Mouse (Mus musculus): ENCODE results near the gene Nlrc4. TPM values are rescaled to one million over a fixed set of nuclear protein-coding genes. Genes with fewer than 3 reads are reported as not detected.

Gene Nlrc4
- polyA plus RNA-seq, 1 experiment from 2014 or later, result 0.15 TPM

GRCm38 (mm10) chr17:74463510-74463909 lies 4.6 kb upstream of the Nlrc4 start:
- Histone ChIP-seq H3K27ac (ENCODE audit: poor library complexity, severe bottlenecking) (no peak overlapping the region), H3K36me3 (no peaks in the 10 kb centered on the region), H3K4me3 (no peak overlapping the region), H3K4me1 (replicated peaks) (no peaks in the 10 kb centered on the region), H3K27me3 (replicated peaks) (no peaks in the 10 kb centered on the region), H3K9me3 (replicated peaks) (no peaks in the 10 kb centered on the region), H3K9ac (no peak overlapping the region), H3K4me2 (no peak overlapping the region)
- ATAC-seq (ENCODE audit: insufficient number of reproducible peaks, low FRiP score), result no peak

- H3K9me3 ChIP-seq (replicated peaks), result no peaks in the 10 kb centered on the region
- no peak overlapping the region for H3K9ac ChIP-seq
- no peaks in the 10 kb centered on the region for H3K4me1 ChIP-seq (replicated peaks)
- no peak overlapping the region for H3K4me3 ChIP-seq
- no peak overlapping the region for H3K4me2 ChIP-seq
- ATAC-seq (ENCODE audit: insufficient number of reproducible peaks, low FRiP score), result no peak
- 61% methylated on average over 10 of the region's 10 CpGs for WGBS
- no peak overlapping the region for H3K27ac ChIP-seq (ENCODE audit: poor library complexity, severe bottlenecking)
- H3K27me3 ChIP-seq (replicated peaks), result no peaks in the 10 kb centered on the region
- no peaks in the 10 kb centered on the region for H3K36me3 ChIP-seq
These were observed 817 bp downstream of the Nlrc4 start for GRCm38 (mm10) chr17:74457972-74458677.

- no peaks in the 10 kb centered on the region for H3K4me1 ChIP-seq (replicated peaks)
- no peak for ATAC-seq (ENCODE audit: insufficient number of reproducible peaks, low FRiP score)
- no peak overlapping the region for H3K4me2 ChIP-seq
- no peak overlapping the region for H3K4me3 ChIP-seq
- H3K9ac ChIP-seq, result no peak overlapping the region
- WGBS, result 91% methylated on average over 5 of the region's 5 CpGs
- no peaks in the 10 kb centered on the region for H3K27me3 ChIP-seq (replicated peaks)
- H3K36me3 ChIP-seq, result no peaks in the 10 kb centered on the region
- no peaks in the 10 kb centered on the region for H3K9me3 ChIP-seq (replicated peaks)
- no peak overlapping the region for H3K27ac ChIP-seq (ENCODE audit: poor library complexity, severe bottlenecking)
These were observed 2.1 kb downstream of the Nlrc4 start for GRCm38 (mm10) chr17:74456825-74457224.

GRCm38 (mm10) chr17:74455426-74455825 lies 3.5 kb downstream of the Nlrc4 start:
- H3K36me3 ChIP-seq, result no peaks in the 10 kb centered on the region
- 79% methylated on average over 4 of the region's 4 CpGs for WGBS
- no peaks in the 10 kb centered on the region for H3K27me3 ChIP-seq (replicated peaks)
- H3K9ac ChIP-seq, result no peak overlapping the region
- H3K4me1 ChIP-seq (replicated peaks), result no peaks in the 10 kb centered on the region
- H3K9me3 ChIP-seq (replicated peaks), result no peaks in the 10 kb centered on the region
- no peak overlapping the region for H3K27ac ChIP-seq (ENCODE audit: poor library complexity, severe bottlenecking)
- no peak overlapping the region for H3K4me3 ChIP-seq
- H3K4me2 ChIP-seq, result no peak overlapping the region
- no peak for ATAC-seq (ENCODE audit: insufficient number of reproducible peaks, low FRiP score)

GRCm38 (mm10) chr17:74454660-74455059 lies 4.3 kb downstream of the Nlrc4 start:
- Histone ChIP-seq H3K4me3 (no peak overlapping the region), H3K4me1 (replicated peaks) (no peaks in the 10 kb centered on the region), H3K9me3 (replicated peaks) (no peaks in the 10 kb centered on the region), H3K36me3 (no peaks in the 10 kb centered on the region), H3K27me3 (replicated peaks) (no peaks in the 10 kb centered on the region), H3K27ac (ENCODE audit: poor library complexity, severe bottlenecking) (no peak overlapping the region), H3K9ac (no peak overlapping the region), H3K4me2 (no peak overlapping the region)
- 87% methylated on average over 1 of the region's 1 CpGs for WGBS
- ATAC-seq (ENCODE audit: insufficient number of reproducible peaks, low FRiP score), result no peak

- Histone ChIP-seq H3K27me3 (replicated peaks) (no peaks in the 10 kb centered on the region), H3K9ac (no peak overlapping the region), H3K9me3 (replicated peaks) (no peaks in the 10 kb centered on the region), H3K4me3 (no peak overlapping the region), H3K36me3 (no peaks in the 10 kb centered on the region), H3K4me1 (replicated peaks) (no peaks in the 10 kb centered on the region), H3K4me2 (no peak overlapping the region), H3K27ac (ENCODE audit: poor library complexity, severe bottlenecking) (no peak overlapping the region)
- WGBS, result 64% methylated on average over 3 of the region's 3 CpGs
- no peak for ATAC-seq (ENCODE audit: insufficient number of reproducible peaks, low FRiP score)
These were observed 5.0 kb downstream of the Nlrc4 start for GRCm38 (mm10) chr17:74453928-74454327.

GRCm38 (mm10) chr17:74449776-74450175 lies 9.2 kb downstream of the Nlrc4 start:
- Histone ChIP-seq H3K9me3 (replicated peaks) (no peaks in the 10 kb centered on the region), H3K27me3 (replicated peaks) (no peaks in the 10 kb centered on the region), H3K9ac (no peak overlapping the region), H3K27ac (ENCODE audit: poor library complexity, severe bottlenecking) (no peak overlapping the region), H3K4me3 (no peak overlapping the region), H3K4me1 (replicated peaks) (no peaks in the 10 kb centered on the region), H3K36me3 (no peaks in the 10 kb centered on the region), H3K4me2 (no peak overlapping the region)
- 82% methylated on average over 10 of the region's 10 CpGs for WGBS
- no peak for ATAC-seq (ENCODE audit: insufficient number of reproducible peaks, low FRiP score)

GRCm38 (mm10) chr17:74440486-74440885 lies 18.5 kb downstream of the Nlrc4 start:
- Histone ChIP-seq H3K27ac (ENCODE audit: poor library complexity, severe bottlenecking) (no peak overlapping the region), H3K4me1 (replicated peaks) (no peaks in the 10 kb centered on the region), H3K4me3 (no peak overlapping the region), H3K9me3 (replicated peaks) (no peaks in the 10 kb centered on the region), H3K36me3 (no peaks in the 10 kb centered on the region), H3K27me3 (replicated peaks) (no peaks in the 10 kb centered on the region), H3K4me2 (no peak overlapping the region), H3K9ac (no peak overlapping the region)
- no peak for ATAC-seq (ENCODE audit: insufficient number of reproducible peaks, low FRiP score)
- WGBS, result 65% methylated on average over 5 of the region's 5 CpGs

GRCm38 (mm10) chr17:74437762-74438161 lies 21.2 kb downstream of the Nlrc4 start:
- Histone ChIP-seq H3K4me2 (no peak overlapping the region), H3K9me3 (replicated peaks) (no peaks in the 10 kb centered on the region), H3K9ac (no peak overlapping the region), H3K36me3 (no peaks in the 10 kb centered on the region), H3K4me1 (replicated peaks) (no peaks in the 10 kb centered on the region), H3K27me3 (replicated peaks) (no peaks in the 10 kb centered on the region), H3K4me3 (no peak overlapping the region), H3K27ac (ENCODE audit: poor library complexity, severe bottlenecking) (no peak overlapping the region)
- ATAC-seq (ENCODE audit: insufficient number of reproducible peaks, low FRiP score), result no peak
- WGBS, result 75% methylated on average over 9 of the region's 9 CpGs

- WGBS, result 65% methylated on average over 5 of the region's 5 CpGs
- Histone ChIP-seq H3K27ac (ENCODE audit: poor library complexity, severe bottlenecking) (no peak overlapping the region), H3K36me3 (peaks cover 15% of the 10 kb centered on the region)
These were observed 26.3 kb downstream of the Nlrc4 start for GRCm38 (mm10) chr17:74432631-74433030.

GRCm38 (mm10) chr17:74431481-74431880 lies 27.5 kb downstream of the Nlrc4 start:
- Histone ChIP-seq H3K4me1 (replicated peaks) (peaks cover 16% of the 10 kb centered on the region), H3K9ac (no peak overlapping the region), H3K27ac (ENCODE audit: poor library complexity, severe bottlenecking) (no peak overlapping the region), H3K9me3 (replicated peaks) (no peaks in the 10 kb centered on the region), H3K27me3 (replicated peaks) (no peaks in the 10 kb centered on the region), H3K36me3 (peaks cover 26% of the 10 kb centered on the region), H3K4me3 (no peak overlapping the region), H3K4me2 (no peak overlapping the region)
- WGBS, result 70% methylated on average over 13 of the region's 13 CpGs
- ATAC-seq (ENCODE audit: insufficient number of reproducible peaks, low FRiP score), result no peak

More at GRCm38 (mm10) chr17:74432631-74433030, 26.3 kb downstream of the Nlrc4 start:
- Histone ChIP-seq H3K4me3 (no peak overlapping the region), H3K9ac (no peak overlapping the region), H3K27me3 (replicated peaks) (no peaks in the 10 kb centered on the region), H3K9me3 (replicated peaks) (no peaks in the 10 kb centered on the region), H3K4me2 (no peak overlapping the region), H3K4me1 (replicated peaks) (peaks cover 16% of the 10 kb centered on the region)
- no peak for ATAC-seq (ENCODE audit: insufficient number of reproducible peaks, low FRiP score)

- no peak overlapping the region for H3K4me2 ChIP-seq
- H3K4me1 ChIP-seq (replicated peaks), result peaks cover 16% of the 10 kb centered on the region
- no peak overlapping the region for H3K4me3 ChIP-seq
- no peak overlapping the region for H3K9ac ChIP-seq
- H3K9me3 ChIP-seq (replicated peaks), result no peaks in the 10 kb centered on the region
- H3K27ac ChIP-seq (ENCODE audit: poor library complexity, severe bottlenecking), result no peak overlapping the region
- no peaks in the 10 kb centered on the region for H3K27me3 ChIP-seq (replicated peaks)
- ATAC-seq (ENCODE audit: insufficient number of reproducible peaks, low FRiP score), result no peak
- WGBS, result 73% methylated on average over 8 of the region's 8 CpGs
- peaks cover 34% of the 10 kb centered on the region for H3K36me3 ChIP-seq
These were observed 28.9 kb downstream of the Nlrc4 start for GRCm38 (mm10) chr17:74430074-74430473.

All from heart, embryonic 12.5 days (tissue).